Mouse (Mus musculus): Measurements from ENCODE around the gene Cdadc1. TPM values are rescaled to one million over a fixed set of nuclear protein-coding genes. Genes with fewer than 3 reads are reported as not detected.

Gene Cdadc1
- polyA plus RNA-seq, 1 experiment, result 2.8 TPM

- H3K36me3 ChIP-seq (ENCODE audit: control insufficient read depth), result peaks cover 12% of the 10 kb centered on the region
- H3K4me1 ChIP-seq (ENCODE audit: control insufficient read depth), result no peaks in the 10 kb centered on the region
- no peaks in the 10 kb centered on the region for H3K9me3 ChIP-seq (ENCODE audit: control insufficient read depth, low read length)
- no peaks in the 10 kb centered on the region for H3K27me3 ChIP-seq (ENCODE audit: control insufficient read depth)
- H3K4me3 ChIP-seq (replicated peaks), result no peak overlapping the region
- TF ChIP-seq TAL1 (IDR thresholded peaks at IDR 0.05; ENCODE audit: low read length), result no peak
- TF ChIP-seq GATA1 (IDR thresholded peaks at IDR 0.05; ENCODE audit: low read length), result no peak
Observed at GRCm38 (mm10) chr14:59551956-59552355, 45.8 kb downstream of the Cdadc1 start.

- Histone ChIP-seq H3K36me3 (ENCODE audit: control insufficient read depth) (peaks cover 17% of the 10 kb centered on the region), H3K9me3 (ENCODE audit: control insufficient read depth, low read length) (no peaks in the 10 kb centered on the region), H3K27me3 (ENCODE audit: control insufficient read depth) (no peaks in the 10 kb centered on the region), H3K4me3 (replicated peaks) (no peak overlapping the region), H3K4me1 (ENCODE audit: control insufficient read depth) (no peaks in the 10 kb centered on the region)
- no peak for TF ChIP-seq GATA1 (IDR thresholded peaks at IDR 0.05; ENCODE audit: low read length)
Observed at GRCm38 (mm10) chr14:59550841-59551240, 46.9 kb downstream of the Cdadc1 start.

- no peaks in the 10 kb centered on the region for H3K9me3 ChIP-seq (ENCODE audit: control insufficient read depth, low read length)
- peaks cover 20% of the 10 kb centered on the region for H3K36me3 ChIP-seq (ENCODE audit: control insufficient read depth)
- H3K4me1 ChIP-seq (ENCODE audit: control insufficient read depth), result no peaks in the 10 kb centered on the region
- no peaks in the 10 kb centered on the region for H3K27me3 ChIP-seq (ENCODE audit: control insufficient read depth)
- H3K4me3 ChIP-seq (replicated peaks), result no peak overlapping the region
- TF ChIP-seq TAL1 (IDR thresholded peaks at IDR 0.05; ENCODE audit: low read length), result no peak
- TF ChIP-seq GATA1 (IDR thresholded peaks at IDR 0.05; ENCODE audit: low read length), result no peak
Observed at GRCm38 (mm10) chr14:59549106-59549505, 48.7 kb downstream of the Cdadc1 start.

GRCm38 (mm10) chr14:59548532-59548931 lies 49.2 kb downstream of the Cdadc1 start:
- H3K27me3 ChIP-seq (ENCODE audit: control insufficient read depth), result no peaks in the 10 kb centered on the region
- peaks cover 20% of the 10 kb centered on the region for H3K36me3 ChIP-seq (ENCODE audit: control insufficient read depth)
- H3K4me3 ChIP-seq (replicated peaks), result no peak overlapping the region
- TF ChIP-seq GATA1 (IDR thresholded peaks at IDR 0.05; ENCODE audit: low read length), result no peak
- no peak for TF ChIP-seq TAL1 (IDR thresholded peaks at IDR 0.05; ENCODE audit: low read length)
- no peaks in the 10 kb centered on the region for H3K9me3 ChIP-seq (ENCODE audit: control insufficient read depth, low read length)
- no peaks in the 10 kb centered on the region for H3K4me1 ChIP-seq (ENCODE audit: control insufficient read depth)

- no peaks in the 10 kb centered on the region for H3K4me1 ChIP-seq (ENCODE audit: control insufficient read depth)
- peaks cover 20% of the 10 kb centered on the region for H3K36me3 ChIP-seq (ENCODE audit: control insufficient read depth)
- TF ChIP-seq TAL1 (IDR thresholded peaks at IDR 0.05; ENCODE audit: low read length) (no peak), GATA1 (IDR thresholded peaks at IDR 0.05; ENCODE audit: low read length) (no peak)
- no peaks in the 10 kb centered on the region for H3K27me3 ChIP-seq (ENCODE audit: control insufficient read depth)
- H3K9me3 ChIP-seq (ENCODE audit: control insufficient read depth, low read length), result no peaks in the 10 kb centered on the region
- no peak overlapping the region for H3K4me3 ChIP-seq (replicated peaks)
Observed at GRCm38 (mm10) chr14:59547530-59547929, 50.2 kb downstream of the Cdadc1 start.

- H3K4me3 ChIP-seq (replicated peaks), result no peak overlapping the region
- no peaks in the 10 kb centered on the region for H3K9me3 ChIP-seq (ENCODE audit: control insufficient read depth, low read length)
- peaks cover 25% of the 10 kb centered on the region for H3K36me3 ChIP-seq (ENCODE audit: control insufficient read depth)
- no peaks in the 10 kb centered on the region for H3K27me3 ChIP-seq (ENCODE audit: control insufficient read depth)
- TF ChIP-seq GATA1 (IDR thresholded peaks at IDR 0.05; ENCODE audit: low read length) (no peak), TAL1 (IDR thresholded peaks at IDR 0.05; ENCODE audit: low read length) (no peak)
- no peaks in the 10 kb centered on the region for H3K4me1 ChIP-seq (ENCODE audit: control insufficient read depth)
Observed at GRCm38 (mm10) chr14:59546162-59546880, 51.4 kb downstream of the Cdadc1 start.

GRCm38 (mm10) chr14:59543956-59544355 lies 53.8 kb downstream of the Cdadc1 start:
- Histone ChIP-seq H3K9me3 (ENCODE audit: control insufficient read depth, low read length) (no peaks in the 10 kb centered on the region), H3K36me3 (ENCODE audit: control insufficient read depth) (peaks cover 31% of the 10 kb centered on the region), H3K4me1 (ENCODE audit: control insufficient read depth) (no peaks in the 10 kb centered on the region), H3K4me3 (replicated peaks) (no peak overlapping the region), H3K27me3 (ENCODE audit: control insufficient read depth) (no peaks in the 10 kb centered on the region)
- TF ChIP-seq GATA1 (IDR thresholded peaks at IDR 0.05; ENCODE audit: low read length) (no peak), TAL1 (IDR thresholded peaks at IDR 0.05; ENCODE audit: low read length) (no peak)

- Histone ChIP-seq H3K27me3 (ENCODE audit: control insufficient read depth) (no peaks in the 10 kb centered on the region), H3K9me3 (ENCODE audit: control insufficient read depth, low read length) (no peaks in the 10 kb centered on the region), H3K4me1 (ENCODE audit: control insufficient read depth) (no peaks in the 10 kb centered on the region), H3K36me3 (ENCODE audit: control insufficient read depth) (peaks cover 32% of the 10 kb centered on the region), H3K4me3 (replicated peaks) (no peak overlapping the region)
- no peak for TF ChIP-seq GATA1 (IDR thresholded peaks at IDR 0.05; ENCODE audit: low read length)
- no peak for TF ChIP-seq TAL1 (IDR thresholded peaks at IDR 0.05; ENCODE audit: low read length)
Observed at GRCm38 (mm10) chr14:59543158-59543826, 54.5 kb downstream of the Cdadc1 start.

- no peaks in the 10 kb centered on the region for H3K9me3 ChIP-seq (ENCODE audit: control insufficient read depth, low read length)
- H3K36me3 ChIP-seq (ENCODE audit: control insufficient read depth), result peaks cover 28% of the 10 kb centered on the region
- no peak overlapping the region for H3K4me3 ChIP-seq (replicated peaks)
- no peaks in the 10 kb centered on the region for H3K27me3 ChIP-seq (ENCODE audit: control insufficient read depth)
- H3K4me1 ChIP-seq (ENCODE audit: control insufficient read depth), result no peaks in the 10 kb centered on the region
- no peak for TF ChIP-seq GATA1 (IDR thresholded peaks at IDR 0.05; ENCODE audit: low read length)
- no peak for TF ChIP-seq TAL1 (IDR thresholded peaks at IDR 0.05; ENCODE audit: low read length)
Observed at GRCm38 (mm10) chr14:59540761-59541160, 57.0 kb downstream of the Cdadc1 start.
